Mouse (Mus musculus) lung, embryonic 16.5 days (tissue): Measurements from ENCODE around the gene Notch3. TPM values are rescaled to one million over a fixed set of nuclear protein-coding genes. Genes with fewer than 3 reads are reported as not detected.
A peak's percentile ranks its signal among the peaks of the same experiment; 100 is the strongest.
"Not testable (repeated sequence)": the region's sequence is repeated elsewhere in the genome, so short reads cannot be mapped to it uniquely, and the experiment has no call there.

Experiments
- ATAC-seq: fragments of 200-750 bp; cut with Nextera tagmentation; 2 replicates; pipeline ENCODE4 v1.8.0; 2017; ENCODE audit warnings: low read depth, mild to moderate bottlenecking, moderate library complexity
- H3K27ac ChIP-seq: fragments of 300-500 bp; sonication (generic); 2 replicates; pipeline ENCODE4 v1.5.1; 2014; ENCODE audit warnings: mild to moderate bottlenecking, control low read depth, low read length
- H3K27me3 ChIP-seq: fragments of 300-500 bp; sonication (generic); 2 replicates; pipeline ENCODE4 v1.6.1; 2014; ENCODE audit warnings: low read depth, low read length, mixed read lengths; ENCODE audit not compliant: control insufficient read depth, insufficient read depth
- H3K36me3 ChIP-seq: fragments of 300-500 bp; sonication (generic); 2 replicates; pipeline ENCODE4 v1.6.1; 2014; ENCODE audit warnings: low read length; ENCODE audit not compliant: control insufficient read depth, insufficient read depth
- H3K4me1 ChIP-seq: fragments of 300-500 bp; sonication (generic); replicated peaks from 2 replicates; pipeline ENCODE4 v1.6.1; 2014; ENCODE audit warnings: low read length, mixed read lengths; ENCODE audit not compliant: control insufficient read depth, insufficient read depth
- H3K4me2 ChIP-seq: fragments of 300-500 bp; sonication (generic); 2 replicates; pipeline ENCODE4 v1.6.1; 2014; ENCODE audit warnings: low read depth, low read length, control low read depth
- H3K4me3 ChIP-seq: fragments of 300-500 bp; sonication (generic); 2 replicates; pipeline ENCODE4 v1.5.1; 2014; ENCODE audit warnings: mild to moderate bottlenecking, low read length, control low read depth
- H3K9ac ChIP-seq: fragments of 300-500 bp; sonication (generic); 2 replicates; pipeline ENCODE4 v1.6.1; 2014; ENCODE audit warnings: low read length, control low read depth
- H3K9me3 ChIP-seq: fragments of 300-500 bp; sonication (generic); 2 replicates; pipeline ENCODE4 v1.6.1; 2016; ENCODE audit warnings: low read length; ENCODE audit not compliant: control insufficient read depth
- WGBS: fragments of 180-500 bp; shearing (Covaris S2); extraction: QIAGEN DNeasy Blood & Tissue Kit; methylation state at CpG from one replicate; pipeline ENCODE4 v1.1.7; 2014; 5-methylcytosine and 5-hydroxymethylcytosine counted together
- polyA plus RNA-seq: library from polyadenylated mRNA; unstranded; fragments of >200 nt; fragmentation: Nextera tagmentation; extraction: Ambion mirVana; gene quantifications from 2 replicates; pipeline ENCODE4 v1.2.1, GENCODE M21; 2015

Notch3 gene
- polyA plus RNA-seq, 1 experiment from 2014 or later: 17.3 TPM

- H3K36me3 ChIP-seq: peaks cover 4% of the 10 kb centered on the region; the same call in 1 of the 2 replicates
- no peak overlapping the region for H3K4me2 ChIP-seq
- H3K4me1 ChIP-seq: peaks cover 44% of the 10 kb centered on the region
- ATAC-seq: peak; percentile 59
- peaks cover 5% of the 10 kb centered on the region for H3K27me3 ChIP-seq
- no peak overlapping the region for H3K4me3 ChIP-seq
- 33% methylated on average over 4 of the region's 5 CpGs for WGBS
- no peak overlapping the region for H3K27ac ChIP-seq
- no peak overlapping the region for H3K9ac ChIP-seq
- H3K9me3 ChIP-seq: no peaks in the 10 kb centered on the region
These were observed 49.3 kb downstream of the Notch3 start for GRCm38 (mm10) chr17:32117287-32117871.

GRCm38 (mm10) chr17:32116586-32117286, 49.9 kb downstream of the Notch3 start:
- 65% methylated on average over 6 of the region's 6 CpGs for WGBS
- H3K9me3 ChIP-seq: no peaks in the 10 kb centered on the region
- no peaks in the 10 kb centered on the region; the same call in 1 of the 2 replicates for H3K36me3 ChIP-seq
- no peak overlapping the region for H3K9ac ChIP-seq
- H3K27ac ChIP-seq: no peak overlapping the region
- H3K4me3 ChIP-seq: no peak overlapping the region
- peaks cover 44% of the 10 kb centered on the region for H3K4me1 ChIP-seq
- no peak for ATAC-seq
- peaks cover 5% of the 10 kb centered on the region for H3K27me3 ChIP-seq
- no peak overlapping the region for H3K4me2 ChIP-seq

DNA sequence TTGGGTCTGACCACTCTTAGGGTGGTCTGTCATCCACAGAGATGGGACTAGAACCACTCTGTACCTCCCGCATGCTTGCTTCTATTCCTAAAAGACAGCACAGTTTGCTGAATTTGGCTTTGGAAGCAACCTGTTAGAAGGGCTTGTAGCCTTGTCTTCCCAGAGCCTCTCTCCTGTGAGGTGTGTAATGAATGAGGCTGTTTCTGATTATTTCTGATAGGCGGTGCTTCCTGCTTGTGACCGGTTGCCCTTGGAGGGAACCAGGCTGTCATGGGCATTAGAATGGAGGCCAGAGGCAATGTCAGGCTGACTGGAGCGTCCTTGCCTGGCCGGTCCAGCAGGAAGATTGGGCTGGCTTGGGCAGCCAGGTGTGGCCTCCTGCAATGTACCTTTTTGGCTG, 52.2 kb downstream of the Notch3 start:
- WGBS: 64% methylated on average over 4 of the region's 5 CpGs
- peak overlapping the region; percentile 49 for H3K4me3 ChIP-seq
- H3K36me3 ChIP-seq, H3K27ac ChIP-seq, ATAC-seq, H3K9ac ChIP-seq, H3K9me3 ChIP-seq, H3K27me3 ChIP-seq: not testable (repeated sequence)
- H3K4me1 ChIP-seq: peaks cover 38% of the 10 kb centered on the region
- peak overlapping the region; percentile 75 for H3K4me2 ChIP-seq

DNA sequence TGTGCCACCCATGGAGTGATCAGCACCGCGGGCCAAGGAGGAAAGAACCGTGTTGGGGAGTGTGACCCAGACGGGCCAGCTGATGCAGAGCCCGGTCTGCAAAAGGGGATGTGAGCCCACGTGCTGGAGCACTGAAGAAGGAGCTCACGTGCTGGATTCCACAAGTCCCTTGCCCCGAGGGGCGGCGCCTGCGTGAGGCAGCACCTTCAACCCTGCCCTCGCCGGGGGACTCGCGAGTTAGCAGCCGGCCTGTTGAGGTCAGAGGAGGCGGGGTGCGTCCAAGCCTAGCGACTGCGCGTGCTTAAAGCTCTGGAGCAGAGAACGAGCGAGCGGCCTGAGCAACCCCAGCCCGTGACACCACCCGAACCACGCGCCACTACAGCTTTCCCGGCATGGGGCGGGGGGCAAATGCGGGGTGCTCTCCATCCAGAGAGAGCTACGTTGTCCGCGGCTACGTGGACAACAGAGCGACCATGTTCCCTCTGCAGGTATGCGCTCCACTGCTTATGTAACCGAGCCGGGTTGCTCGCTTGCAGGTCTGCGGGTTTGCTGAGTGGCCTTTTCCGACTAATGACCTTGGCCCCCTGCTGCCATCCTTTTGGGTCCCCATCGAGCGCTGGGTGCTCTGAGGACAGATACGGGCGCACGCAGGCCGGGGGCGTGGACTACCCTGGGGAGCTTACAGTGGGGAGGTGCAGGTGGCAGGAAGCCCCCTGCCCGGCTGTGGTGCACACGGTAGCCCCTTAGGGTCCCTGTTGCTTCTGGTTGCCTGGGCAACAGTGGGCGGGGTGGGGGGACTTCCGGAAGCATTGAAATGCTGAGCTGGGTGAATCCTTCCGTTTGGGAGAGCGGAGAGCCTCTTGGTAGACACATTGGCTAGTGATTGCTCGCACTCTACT, 52.9 kb downstream of the Notch3 start:
- Histone ChIP-seq H3K27me3 (peaks cover 5% of the 10 kb centered on the region), H3K9me3 (no peaks in the 10 kb centered on the region), H3K36me3 (no peaks in the 10 kb centered on the region), H3K4me2 (peak overlapping the region; percentile 75), H3K9ac (peak overlapping the region; percentile 53), H3K27ac (no peak overlapping the region), H3K4me1 (peaks cover 30% of the 10 kb centered on the region), H3K4me3 (peak overlapping the region; percentile 49)
- WGBS: 2% methylated on average over 56 of the region's 56 CpGs
- ATAC-seq: peak; percentile 47; the same call in 1 of the 2 replicates

- H3K4me2 ChIP-seq: peak overlapping the region; percentile 75
- no peaks in the 10 kb centered on the region for H3K9me3 ChIP-seq
- ATAC-seq: 0 out of 2 replicates have a peak, but pooled peaks have one; percentile 1
- peaks cover 25% of the 10 kb centered on the region for H3K4me1 ChIP-seq
- H3K4me3 ChIP-seq: peak overlapping the region; percentile 49
- 17% methylated on average over 8 of the region's 8 CpGs for WGBS
- H3K36me3 ChIP-seq: no peaks in the 10 kb centered on the region
- peaks cover 5% of the 10 kb centered on the region for H3K27me3 ChIP-seq
- no peak overlapping the region for H3K27ac ChIP-seq
- peak overlapping the region; percentile 53 for H3K9ac ChIP-seq
These were observed 53.5 kb downstream of the Notch3 start for GRCm38 (mm10) chr17:32113255-32113522.

DNA sequence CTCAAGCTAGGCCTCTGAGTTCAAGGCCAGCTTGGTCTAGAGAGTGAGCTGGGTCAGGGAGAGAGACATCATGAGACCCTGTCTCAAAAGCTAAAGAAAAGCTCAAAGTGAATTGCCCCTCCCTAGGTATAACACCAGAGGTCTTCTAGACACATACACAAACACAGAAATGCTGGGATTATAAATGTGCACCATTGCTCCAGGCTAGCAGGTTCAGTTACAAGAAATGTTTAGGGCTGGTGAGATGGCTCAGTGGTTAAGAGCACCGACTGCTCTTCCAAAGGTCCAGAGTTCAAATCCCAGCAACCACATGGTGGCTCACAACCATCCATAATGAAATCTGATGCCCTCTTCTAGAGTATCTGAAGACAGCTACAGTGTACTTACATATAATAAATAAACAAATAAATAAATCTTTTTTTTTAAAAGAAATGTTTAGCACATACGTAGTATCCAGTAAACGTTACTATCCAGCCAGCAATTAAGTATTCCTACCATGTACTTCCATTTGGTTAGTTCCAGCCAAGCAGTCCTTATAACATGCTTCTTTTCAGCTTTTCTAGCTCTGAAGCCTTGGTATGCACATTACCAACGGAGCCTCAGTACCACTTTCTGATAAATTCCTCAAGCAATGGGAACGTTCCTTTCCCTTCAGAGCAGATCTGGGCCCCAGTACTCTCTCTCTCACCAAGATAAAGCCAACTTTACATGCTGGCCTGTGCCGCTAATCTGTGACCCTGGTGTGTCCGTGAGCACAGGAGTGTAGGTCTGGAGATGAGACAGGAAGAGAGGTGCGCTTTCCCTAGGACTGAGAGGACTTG, 54.0 kb downstream of the Notch3 start:
- WGBS: 66% methylated on average over 8 of the region's 8 CpGs
- Histone ChIP-seq H3K4me2 (no peak overlapping the region), H3K4me1 (peaks cover 20% of the 10 kb centered on the region), H3K27me3 (peaks cover 5% of the 10 kb centered on the region), H3K36me3 (no peaks in the 10 kb centered on the region), H3K9me3 (no peaks in the 10 kb centered on the region), H3K9ac (no peak overlapping the region), H3K27ac (no peak overlapping the region), H3K4me3 (no peak overlapping the region)
- no peak for ATAC-seq

DNA sequence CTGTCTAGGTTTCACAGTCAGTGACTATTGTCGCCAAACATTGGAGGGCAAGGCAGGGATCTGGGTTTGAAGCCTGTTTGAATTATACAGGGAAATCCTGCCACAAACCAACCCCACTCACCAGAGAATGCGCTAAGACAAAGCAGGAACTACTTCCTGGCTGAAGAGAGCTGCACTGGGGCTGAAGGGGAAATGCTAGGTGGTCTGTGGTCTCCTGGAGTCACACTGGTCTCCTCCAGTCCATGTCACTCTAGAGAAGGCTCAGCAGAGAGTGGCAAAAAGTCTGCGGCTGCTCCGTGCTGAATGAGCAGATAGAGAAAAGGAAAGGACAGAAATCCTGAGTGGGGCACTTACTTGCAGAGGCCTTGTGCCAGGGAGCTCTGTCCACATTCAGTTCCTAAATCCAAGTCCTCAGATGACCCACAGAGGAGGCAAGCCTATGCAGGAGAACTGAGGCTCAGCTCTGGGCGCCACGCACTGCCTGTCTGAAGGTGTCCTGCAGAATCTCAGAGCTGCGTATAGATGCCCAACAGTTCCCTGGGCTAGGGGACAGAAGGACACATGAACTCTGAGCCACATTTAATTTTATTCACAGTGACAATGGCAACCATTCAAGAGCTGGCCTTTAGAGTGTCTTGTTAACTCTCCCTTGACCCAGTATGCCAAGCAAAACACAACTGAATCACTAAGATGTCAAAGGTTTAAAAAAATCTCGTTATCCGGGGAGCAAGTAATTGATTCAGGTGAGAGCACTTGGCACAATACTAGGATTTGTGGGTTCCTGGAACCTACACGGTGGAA, 55.5 kb downstream of the Notch3 start:
- 75% methylated on average over 10 of the region's 10 CpGs for WGBS
- no peak overlapping the region for H3K27ac ChIP-seq

GRCm38 (mm10) chr17:32110424-32110823, 56.2 kb downstream of the Notch3 start:
- Histone ChIP-seq H3K27me3 (peaks cover 5% of the 10 kb centered on the region), H3K4me1 (peaks cover 11% of the 10 kb centered on the region), H3K36me3 (no peaks in the 10 kb centered on the region), H3K4me3 (no peak overlapping the region), H3K27ac (no peak overlapping the region), H3K9me3 (no peaks in the 10 kb centered on the region), H3K9ac (no peak overlapping the region), H3K4me2 (no peak overlapping the region)
- WGBS: 51% methylated on average over 2 of the region's 2 CpGs
- ATAC-seq: peak; percentile 32; the same call in 1 of the 2 replicates

More for the DNA sequence above, 55.5 kb downstream of the Notch3 start:
- no peak overlapping the region for H3K9ac ChIP-seq
- H3K4me1 ChIP-seq: peaks cover 11% of the 10 kb centered on the region
- H3K9me3 ChIP-seq: no peaks in the 10 kb centered on the region
- H3K4me3 ChIP-seq: no peak overlapping the region
- H3K4me2 ChIP-seq: no peak overlapping the region
- ATAC-seq: no peak
- no peaks in the 10 kb centered on the region for H3K36me3 ChIP-seq
- H3K27me3 ChIP-seq: peaks cover 5% of the 10 kb centered on the region
